Mouse (Mus musculus): ENCODE measurements at regions not wholly inside any gene's neighbourhood (a gene's known extent, or its start where the extent isn't known, plus 50 kb on each side); places are given as distances from the start of the nearest gene placed in this dataset.

DNA sequence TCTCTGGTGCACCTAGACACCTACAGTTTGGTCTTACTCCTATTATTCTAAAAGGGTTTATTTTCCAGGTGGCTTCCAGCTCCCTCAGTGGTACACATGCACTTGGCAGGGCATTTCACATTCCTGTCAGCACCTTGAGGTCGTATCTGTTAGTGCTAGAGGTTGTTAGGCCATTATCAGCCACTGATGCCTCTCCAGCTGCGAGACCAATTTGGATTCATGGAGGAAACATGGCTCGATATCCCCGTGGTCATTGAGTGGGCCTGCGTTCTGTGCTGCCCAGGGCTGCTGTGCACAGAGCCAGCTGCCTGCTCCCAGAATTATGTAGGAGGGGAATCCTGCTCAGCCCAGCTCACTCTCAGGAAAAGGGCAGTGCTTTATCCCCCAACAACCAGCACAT, 60.1 kb upstream of the Irx1 start:
- Histone ChIP-seq H3K27ac (ENCODE audit: low read depth, low read length) (no peak overlapping the region), H3K4me3 (ENCODE audit: low read length) (no peak overlapping the region), H3K27me3 (replicated peaks; ENCODE audit: control insufficient read depth, insufficient read depth, low read length) (no peaks in the 10 kb centered on the region), H3K36me3 (ENCODE audit: control insufficient read depth, insufficient read depth, low read length) (no peaks in the 10 kb centered on the region), H3K4me2 (ENCODE audit: low read length) (no peak overlapping the region), H3K4me1 (ENCODE audit: control insufficient read depth, insufficient read depth, low read depth, low read length) (no peaks in the 10 kb centered on the region), H3K9ac (ENCODE audit: low read depth, low read length) (no peak overlapping the region), H3K9me3 (ENCODE audit: control insufficient read depth, low read length) (no peaks in the 10 kb centered on the region)
- no peak for ATAC-seq
- 58% methylated on average over 5 of the region's 5 CpGs for WGBS

DNA sequence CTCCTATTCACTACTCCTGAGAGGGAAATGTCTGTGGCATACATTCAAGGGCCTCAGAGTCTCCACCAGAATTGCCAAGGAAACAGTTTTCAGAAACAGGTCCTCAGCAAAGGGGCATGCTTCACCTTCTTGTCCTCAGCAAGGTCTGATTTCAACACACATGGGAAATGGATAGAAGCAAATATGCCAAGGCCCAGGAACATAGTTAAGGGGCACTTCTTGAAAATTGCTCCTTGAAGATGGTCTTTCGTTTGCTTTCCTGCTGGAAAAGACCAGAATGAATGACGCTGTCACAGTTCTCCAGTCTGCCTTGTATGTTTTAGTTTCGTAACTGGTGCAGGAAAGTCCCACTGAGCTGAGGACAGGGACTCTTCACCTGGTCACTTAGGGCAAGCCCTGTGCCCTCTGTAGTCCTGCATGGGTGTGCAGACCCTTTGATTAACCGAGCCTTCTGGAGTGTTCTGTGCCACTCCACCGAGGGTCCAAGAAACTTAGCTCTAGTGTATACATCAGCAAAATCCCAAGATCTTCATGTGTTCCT, 80.5 kb upstream of the Irx1 start:
- 90% methylated on average over 5 of the region's 5 CpGs for WGBS
- H3K9ac ChIP-seq (ENCODE audit: low read depth, low read length): no peak overlapping the region
- no peaks in the 10 kb centered on the region for H3K36me3 ChIP-seq (ENCODE audit: control insufficient read depth, insufficient read depth, low read length)
- no peak overlapping the region for H3K4me3 ChIP-seq (ENCODE audit: low read length)
- no peak overlapping the region for H3K27ac ChIP-seq (ENCODE audit: low read depth, low read length)
- no peak overlapping the region for H3K4me2 ChIP-seq (ENCODE audit: low read length)
- no peak for ATAC-seq
- no peaks in the 10 kb centered on the region for H3K4me1 ChIP-seq (ENCODE audit: control insufficient read depth, insufficient read depth, low read depth, low read length)
- H3K9me3 ChIP-seq (ENCODE audit: control insufficient read depth, low read length): no peaks in the 10 kb centered on the region
- no peaks in the 10 kb centered on the region; the same call in 1 of the 2 replicates for H3K27me3 ChIP-seq (replicated peaks; ENCODE audit: control insufficient read depth, insufficient read depth, low read length)

DNA sequence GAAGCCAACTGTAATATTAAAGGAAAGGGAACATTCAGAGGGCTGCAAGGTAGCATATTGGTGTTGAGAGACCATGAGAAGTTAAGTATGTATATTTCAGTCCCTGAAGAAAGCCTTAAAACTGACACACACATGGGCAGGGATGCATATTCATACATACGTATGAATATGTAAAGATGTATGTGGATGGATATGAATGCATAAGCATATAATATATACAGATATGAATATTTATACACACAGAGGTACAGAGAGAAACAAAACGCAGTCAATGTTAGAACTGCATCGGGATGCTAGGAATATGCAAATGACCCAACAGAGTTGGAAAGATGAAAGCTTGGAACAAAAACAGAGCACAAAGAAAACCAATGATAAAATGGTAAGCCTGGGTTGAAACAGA, 92.9 kb upstream of the Irx1 start:
- H3K9me3 ChIP-seq (ENCODE audit: control insufficient read depth, low read length): no peaks in the 10 kb centered on the region
- ATAC-seq: no peak
- no peak overlapping the region for H3K4me2 ChIP-seq (ENCODE audit: low read length)
- no peak overlapping the region for H3K27ac ChIP-seq (ENCODE audit: low read depth, low read length)
- no peaks in the 10 kb centered on the region for H3K4me1 ChIP-seq (ENCODE audit: control insufficient read depth, insufficient read depth, low read depth, low read length)
- WGBS: 93% methylated on average over 3 of the region's 3 CpGs
- no peaks in the 10 kb centered on the region for H3K27me3 ChIP-seq (replicated peaks; ENCODE audit: control insufficient read depth, insufficient read depth, low read length)
- no peaks in the 10 kb centered on the region for H3K36me3 ChIP-seq (ENCODE audit: control insufficient read depth, insufficient read depth, low read length)
- no peak overlapping the region for H3K9ac ChIP-seq (ENCODE audit: low read depth, low read length)
- H3K4me3 ChIP-seq (ENCODE audit: low read length): no peak overlapping the region

DNA sequence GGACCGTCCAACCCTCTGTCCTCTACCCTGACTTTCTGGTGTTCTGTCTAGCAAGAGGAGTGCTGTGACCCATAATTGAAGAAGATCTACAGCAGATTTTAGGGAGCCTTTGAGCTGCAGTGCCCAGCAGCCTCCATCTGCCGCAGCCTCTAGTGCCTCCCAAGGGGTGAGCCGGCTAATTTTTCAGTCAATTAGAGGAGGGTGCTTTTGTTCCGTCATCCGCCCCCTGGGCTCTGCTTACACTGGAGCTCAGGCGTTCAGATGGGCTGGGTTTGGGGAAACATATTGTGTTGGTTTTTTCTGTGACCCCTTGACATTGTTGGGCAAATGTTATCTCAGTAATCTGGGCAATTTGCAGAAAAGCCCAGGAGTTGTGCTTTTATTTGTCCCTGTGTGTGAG, 98.1 kb upstream of the Irx1 start:
- Histone ChIP-seq H3K4me2 (ENCODE audit: low read length) (no peak overlapping the region), H3K27me3 (replicated peaks; ENCODE audit: control insufficient read depth, insufficient read depth, low read length) (no peaks in the 10 kb centered on the region), H3K9me3 (ENCODE audit: control insufficient read depth, low read length) (no peaks in the 10 kb centered on the region), H3K4me1 (ENCODE audit: control insufficient read depth, insufficient read depth, low read depth, low read length) (no peaks in the 10 kb centered on the region), H3K36me3 (ENCODE audit: control insufficient read depth, insufficient read depth, low read length) (no peaks in the 10 kb centered on the region), H3K9ac (ENCODE audit: low read depth, low read length) (no peak overlapping the region), H3K27ac (ENCODE audit: low read depth, low read length) (no peak overlapping the region), H3K4me3 (ENCODE audit: low read length) (no peak overlapping the region)
- WGBS: 16% methylated on average over 6 of the region's 6 CpGs
- ATAC-seq: no peak

DNA sequence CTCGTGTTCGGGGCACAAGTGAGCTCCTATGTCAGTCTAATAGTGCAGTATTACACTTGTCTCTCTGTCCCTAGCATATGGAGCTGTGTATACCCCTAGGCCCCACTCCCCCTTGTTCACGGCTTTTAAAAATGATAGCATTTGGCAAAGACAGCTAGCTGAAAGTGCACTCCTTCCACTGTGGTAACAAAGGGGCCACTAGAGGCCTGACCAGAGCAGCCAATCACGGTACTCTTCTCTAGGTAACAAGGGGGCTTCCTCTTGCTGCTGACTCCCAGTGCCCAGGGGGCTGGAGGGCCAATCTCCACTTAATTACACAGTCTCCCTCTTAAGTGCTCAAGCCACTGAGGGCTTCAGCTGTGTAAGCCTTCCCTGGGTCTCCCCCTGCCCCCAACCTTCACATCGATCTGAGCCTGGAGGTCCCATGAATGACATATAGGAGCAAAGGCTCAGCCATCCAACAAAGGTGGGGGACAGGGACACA, 99.8 kb upstream of the Irx1 start:
- H3K27me3 ChIP-seq (replicated peaks; ENCODE audit: control insufficient read depth, insufficient read depth, low read length): no peaks in the 10 kb centered on the region
- H3K4me1 ChIP-seq (ENCODE audit: control insufficient read depth, insufficient read depth, low read depth, low read length): no peaks in the 10 kb centered on the region
- no peak overlapping the region for H3K4me3 ChIP-seq (ENCODE audit: low read length)
- no peaks in the 10 kb centered on the region for H3K9me3 ChIP-seq (ENCODE audit: control insufficient read depth, low read length)
- no peak overlapping the region for H3K4me2 ChIP-seq (ENCODE audit: low read length)
- no peaks in the 10 kb centered on the region for H3K36me3 ChIP-seq (ENCODE audit: control insufficient read depth, insufficient read depth, low read length)
- ATAC-seq: peak; percentile 45
- H3K27ac ChIP-seq (ENCODE audit: low read depth, low read length): no peak overlapping the region
- H3K9ac ChIP-seq (ENCODE audit: low read depth, low read length): no peak overlapping the region
- 34% methylated on average over 5 of the region's 5 CpGs for WGBS

DNA sequence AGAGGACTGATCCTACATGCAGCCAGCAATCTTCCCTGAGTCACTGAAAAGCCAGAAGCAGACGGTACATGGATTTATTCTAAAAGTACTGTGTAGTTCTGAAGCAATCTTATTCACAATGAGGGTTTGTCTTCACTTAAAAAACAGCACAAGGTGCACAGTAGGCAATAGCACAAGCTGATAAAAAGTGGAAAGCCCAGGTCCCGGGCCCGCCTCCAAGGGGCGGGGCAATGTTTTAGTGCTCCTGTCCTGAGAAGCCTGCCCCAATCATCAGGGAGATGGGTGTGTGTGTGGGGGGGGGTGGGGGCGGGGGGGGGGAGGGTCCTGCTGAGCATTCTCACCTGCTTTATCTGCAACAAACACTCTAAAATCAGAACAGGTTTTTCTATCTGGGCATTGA, 133.1 kb upstream of the Irx1 start:
- Histone ChIP-seq H3K9me3 (ENCODE audit: control insufficient read depth, low read length) (no peaks in the 10 kb centered on the region), H3K36me3 (ENCODE audit: control insufficient read depth, insufficient read depth, low read length) (no peaks in the 10 kb centered on the region), H3K4me2 (ENCODE audit: low read length) (no peak overlapping the region), H3K27me3 (replicated peaks; ENCODE audit: control insufficient read depth, insufficient read depth, low read length) (no peaks in the 10 kb centered on the region), H3K9ac (ENCODE audit: low read depth, low read length) (no peak overlapping the region), H3K4me3 (ENCODE audit: low read length) (no peak overlapping the region), H3K4me1 (ENCODE audit: control insufficient read depth, insufficient read depth, low read depth, low read length) (no peaks in the 10 kb centered on the region; the same call in 1 of the 2 replicates), H3K27ac (ENCODE audit: low read depth, low read length) (no peak overlapping the region)
- no peak for ATAC-seq
- WGBS: 41% methylated on average over 4 of the region's 5 CpGs

DNA sequence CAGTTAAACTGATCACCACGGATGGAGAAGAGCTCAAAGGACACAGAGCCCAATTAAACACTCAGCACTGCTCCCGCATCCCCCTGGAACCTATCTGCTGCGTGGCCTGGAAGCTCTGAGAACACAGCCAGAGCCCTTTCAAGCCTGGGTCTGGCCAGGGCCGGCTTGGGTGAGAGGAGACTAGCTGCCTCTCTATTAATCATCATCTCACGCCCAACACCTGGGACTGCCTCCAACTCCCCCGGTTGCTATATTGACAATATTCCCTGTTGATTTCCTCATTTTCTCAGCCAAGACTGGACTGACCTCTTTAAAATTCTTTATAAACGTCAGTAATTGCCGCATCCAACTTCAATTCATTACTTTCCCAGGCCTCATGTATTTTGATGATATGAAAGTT, 133.7 kb upstream of the Irx1 start:
- Histone ChIP-seq H3K27ac (ENCODE audit: low read depth, low read length) (no peak overlapping the region), H3K4me3 (ENCODE audit: low read length) (no peak overlapping the region), H3K36me3 (ENCODE audit: control insufficient read depth, insufficient read depth, low read length) (no peaks in the 10 kb centered on the region), H3K9ac (ENCODE audit: low read depth, low read length) (no peak overlapping the region), H3K4me1 (ENCODE audit: control insufficient read depth, insufficient read depth, low read depth, low read length) (no peaks in the 10 kb centered on the region; the same call in 1 of the 2 replicates), H3K9me3 (ENCODE audit: control insufficient read depth, low read length) (no peaks in the 10 kb centered on the region), H3K4me2 (ENCODE audit: low read length) (no peak overlapping the region), H3K27me3 (replicated peaks; ENCODE audit: control insufficient read depth, insufficient read depth, low read length) (no peaks in the 10 kb centered on the region)
- peak; percentile 73 for ATAC-seq
- 34% methylated on average over 8 of the region's 8 CpGs for WGBS

DNA sequence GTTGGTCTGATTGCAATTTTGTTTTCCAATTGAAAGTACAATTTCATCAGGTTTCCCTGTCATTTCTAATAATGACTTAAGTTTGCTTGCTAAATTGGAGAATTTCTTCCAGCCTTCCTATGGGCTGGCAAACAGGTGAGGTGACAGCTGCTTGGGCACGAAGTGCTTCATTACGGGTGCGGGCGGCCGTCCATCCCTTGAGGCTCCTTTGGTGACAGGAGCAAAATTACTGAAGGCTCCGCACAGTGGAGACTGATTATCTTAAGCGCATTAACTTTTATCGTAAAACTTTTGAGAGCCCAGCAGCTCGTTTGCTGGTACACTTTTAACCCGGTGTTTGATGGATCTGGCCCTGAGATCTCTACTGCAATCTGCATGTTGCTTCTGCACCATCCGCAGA, 134.3 kb upstream of the Irx1 start:
- ATAC-seq: no peak
- Histone ChIP-seq H3K36me3 (ENCODE audit: control insufficient read depth, insufficient read depth, low read length) (no peaks in the 10 kb centered on the region), H3K27ac (ENCODE audit: low read depth, low read length) (no peak overlapping the region), H3K27me3 (replicated peaks; ENCODE audit: control insufficient read depth, insufficient read depth, low read length) (no peaks in the 10 kb centered on the region), H3K4me3 (ENCODE audit: low read length) (no peak overlapping the region), H3K9ac (ENCODE audit: low read depth, low read length) (no peak overlapping the region), H3K4me2 (ENCODE audit: low read length) (no peak overlapping the region), H3K9me3 (ENCODE audit: control insufficient read depth, low read length) (no peaks in the 10 kb centered on the region), H3K4me1 (ENCODE audit: control insufficient read depth, insufficient read depth, low read depth, low read length) (no peaks in the 10 kb centered on the region; the same call in 1 of the 2 replicates)
- WGBS: 51% methylated on average over 11 of the region's 11 CpGs

DNA sequence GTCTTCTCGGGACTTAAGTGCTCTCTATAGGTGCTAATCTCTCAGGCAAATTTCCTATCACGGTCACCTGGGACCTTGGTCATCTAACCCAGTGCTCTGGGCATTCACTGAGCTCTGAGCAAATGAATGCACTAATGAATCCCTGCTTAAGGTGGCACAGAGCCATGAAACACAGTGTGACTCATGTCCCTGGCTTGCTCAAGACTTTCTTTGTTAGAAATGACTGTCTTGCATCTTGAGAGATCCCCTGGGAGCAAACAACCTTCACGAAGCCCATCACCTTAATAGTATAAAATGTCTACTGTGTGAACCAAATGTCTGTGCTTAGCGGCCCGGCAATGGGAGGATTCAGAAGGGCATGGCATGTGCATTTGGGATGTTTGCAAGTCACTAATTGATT, 137.2 kb upstream of the Irx1 start:
- WGBS: 72% methylated on average over 5 of the region's 5 CpGs
- Histone ChIP-seq H3K9ac (ENCODE audit: low read depth, low read length) (no peak overlapping the region), H3K4me3 (ENCODE audit: low read length) (no peak overlapping the region), H3K4me1 (ENCODE audit: control insufficient read depth, insufficient read depth, low read depth, low read length) (no peaks in the 10 kb centered on the region; the same call in 1 of the 2 replicates), H3K9me3 (ENCODE audit: control insufficient read depth, low read length) (no peaks in the 10 kb centered on the region), H3K36me3 (ENCODE audit: control insufficient read depth, insufficient read depth, low read length) (no peaks in the 10 kb centered on the region), H3K27me3 (replicated peaks; ENCODE audit: control insufficient read depth, insufficient read depth, low read length) (no peaks in the 10 kb centered on the region), H3K4me2 (ENCODE audit: low read length) (no peak overlapping the region), H3K27ac (ENCODE audit: low read depth, low read length) (no peak overlapping the region)
- no peak for ATAC-seq

DNA sequence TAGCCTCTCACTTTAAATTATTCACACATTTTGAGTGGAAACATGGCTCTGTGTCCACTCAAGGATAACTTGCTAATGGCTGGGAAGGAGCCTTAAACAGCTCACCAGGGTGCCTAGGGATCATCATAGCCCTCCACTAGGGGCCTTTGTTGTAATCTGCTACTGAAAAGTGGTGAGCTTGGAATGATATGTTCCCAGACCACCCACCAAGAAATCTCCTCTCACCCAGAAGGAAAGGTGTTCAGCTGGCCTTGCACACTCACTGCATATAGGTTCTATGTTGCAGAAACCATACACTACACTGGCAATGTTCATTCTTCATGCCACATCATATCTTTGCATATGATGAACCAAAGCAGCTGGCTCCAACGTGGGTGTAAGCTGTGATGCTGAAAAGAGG, 145.1 kb upstream of the Irx1 start:
- H3K4me1 ChIP-seq (ENCODE audit: control insufficient read depth, insufficient read depth, low read depth, low read length): no peaks in the 10 kb centered on the region
- H3K36me3 ChIP-seq (ENCODE audit: control insufficient read depth, insufficient read depth, low read length): no peaks in the 10 kb centered on the region
- WGBS: 76% methylated on average over 1 of the region's 1 CpGs
- no peaks in the 10 kb centered on the region for H3K9me3 ChIP-seq (ENCODE audit: control insufficient read depth, low read length)
- no peak overlapping the region for H3K9ac ChIP-seq (ENCODE audit: low read depth, low read length)
- no peaks in the 10 kb centered on the region for H3K27me3 ChIP-seq (replicated peaks; ENCODE audit: control insufficient read depth, insufficient read depth, low read length)
- no peak overlapping the region for H3K4me2 ChIP-seq (ENCODE audit: low read length)
- no peak overlapping the region for H3K4me3 ChIP-seq (ENCODE audit: low read length)
- no peak overlapping the region for H3K27ac ChIP-seq (ENCODE audit: low read depth, low read length)
- ATAC-seq: no peak

Data from hindbrain, embryonic 16.5 days (tissue).